Comparison of ENCODE assay signal across 7 mouse cellular contexts in the genomic region with DNA sequence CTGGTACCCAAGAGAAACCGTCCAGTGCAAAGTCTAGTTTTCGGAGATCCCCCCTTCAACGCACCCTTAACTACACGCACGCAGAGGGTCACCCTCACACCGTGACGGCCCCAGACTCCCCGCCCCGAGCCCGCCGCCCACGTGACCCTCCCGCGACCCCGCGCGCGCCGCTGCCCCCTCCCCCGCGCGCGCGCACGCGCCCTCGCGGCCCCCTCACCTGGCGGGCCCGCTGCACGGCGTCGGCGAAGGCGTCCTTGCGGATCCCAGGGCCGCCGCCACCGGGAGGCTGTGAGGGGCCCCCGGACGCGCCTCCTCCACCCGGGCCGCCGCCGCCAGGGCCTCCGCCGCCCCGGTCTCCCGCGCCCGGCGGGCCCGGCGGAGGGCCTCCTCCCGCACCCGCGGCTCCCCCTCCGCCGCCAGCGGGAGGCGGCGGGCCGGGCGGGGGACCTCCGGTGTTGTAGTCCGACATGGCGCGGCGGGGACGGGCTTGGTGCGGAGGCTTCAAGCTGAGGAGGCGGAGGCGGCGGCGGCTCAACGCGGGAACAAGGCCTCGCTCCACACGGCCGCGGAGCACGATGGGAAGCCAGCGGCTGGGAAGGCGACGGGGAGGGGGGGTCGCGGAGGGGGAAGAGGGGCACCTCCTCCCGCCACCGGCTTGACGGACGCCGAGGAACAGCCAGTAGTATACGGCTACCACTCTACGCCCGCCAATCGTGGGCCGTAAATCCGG. TPM values are rescaled to one million over a fixed set of nuclear protein-coding genes. Genes with fewer than 3 reads are reported as not detected.
DNase-seq lines count a peak whose midpoint lies in the region; ATAC-seq and TF ChIP-seq lines count a peak whose summit lies in the region.

Khsrp (minus strand) TSS at position 592 of the 730 bp plus-strand sequence.

- H3K9me3 ChIP-seq in E14TG2a.4 (ENCODE audit: low read length) = no peaks in the 10 kb centered on the region
- H3K9me3 ChIP-seq in heart, embryonic 15.5 days (replicated peaks) = no peaks in the 10 kb centered on the region
- H3K9me3 ChIP-seq in lung, embryonic 16.5 days (ENCODE audit: control insufficient read depth, low read length) = no peaks in the 10 kb centered on the region

- peak within 1 kb of the TSS; percentile 93 for H3K4me3 ChIP-seq in E14TG2a.4 (replicated peaks; ENCODE audit: low read length)
- peak within 1 kb of the TSS; percentile 97 for H3K4me3 ChIP-seq in heart, embryonic 15.5 days
- peak within 1 kb of the TSS; percentile 89 for H3K4me3 ChIP-seq in lung, embryonic 16.5 days (ENCODE audit: low read length)

- H3K27ac ChIP-seq in heart, embryonic 15.5 days = peak within 1 kb of the TSS; percentile 96
- H3K27ac ChIP-seq in lung, embryonic 16.5 days (ENCODE audit: low read length) = peak within 1 kb of the TSS; percentile 93

- CTCF ChIA-PET in Patski (lab: Charles Lee) = interaction anchor here (1.2 to 2.9 kb wide), 3 partner anchors 12 to 29 kb away, joined by 3 to 13 read pairs (median 5); no protein-coding TSS in a partner anchor

- POLR2A ChIA-PET in Patski (lab: Charles Lee) = interaction anchor here (0.8 to 1.1 kb wide), 2 partner anchors 25 to 214 kb away, joined by 3 to 4 read pairs; no protein-coding TSS in a partner anchor

- H3K4me2 ChIP-seq in heart, embryonic 15.5 days = peak within 1 kb of the TSS; percentile 75
- H3K4me2 ChIP-seq in lung, embryonic 16.5 days (ENCODE audit: low read depth, low read length) = peak within 1 kb of the TSS; percentile 92

- no peak for ATAC-seq in Patski
- no peak for ATAC-seq in erythroblast, adult 5-6 weeks (replicated peaks; ENCODE audit: low FRiP score, poor library complexity, severe bottlenecking)
- no peak for ATAC-seq in heart, embryonic 15.5 days (replicated peaks; ENCODE audit: insufficient number of reproducible peaks, insufficient read depth, low FRiP score, low read depth)
- ATAC-seq in lung, embryonic 16.5 days (ENCODE audit: low read depth) = no peak

- H3K4me1 ChIP-seq in E14TG2a.4 (replicated peaks; ENCODE audit: low read depth, low read length) = peaks cover 57% of the 10 kb centered on the region
- peaks cover 17% of the 10 kb centered on the region for H3K4me1 ChIP-seq in heart, embryonic 15.5 days (replicated peaks)
- H3K4me1 ChIP-seq in lung, embryonic 16.5 days (replicated peaks; ENCODE audit: control insufficient read depth, insufficient read depth, low read length) = peaks cover 14% of the 10 kb centered on the region

- peak within 1 kb of the TSS; percentile 100 for H3K9ac ChIP-seq in heart, embryonic 15.5 days
- H3K9ac ChIP-seq in lung, embryonic 16.5 days (ENCODE audit: low read length) = peak within 1 kb of the TSS; percentile 99

- DNase-seq in Patski (ENCODE audit: low read depth, low spot score) = no peak
- DNase-seq in kidney, postnatal 25 days = peak; percentile 21 to 65
- DNase-seq in ovary, postnatal 36 days (ENCODE audit: low spot score) = peak; percentile 54

- TF ChIP-seq CTCF in E14TG2a.4 (conservative IDR thresholded peaks at IDR 0.05; ENCODE audit: low read length) = no peak
- no peak for TF ChIP-seq CTCF in Patski (IDR thresholded peaks at IDR 0.05)

- WGBS in heart, embryonic 15.5 days = under 1% methylated on average over 72 of the region's 99 CpGs
- WGBS in lung, embryonic 16.5 days = 0% methylated on average over 45 of the region's 99 CpGs

- in situ Hi-C loops in Patski (cut with MboI; ENCODE audit: low pct_unique_long_range_greater_than_20kb) = no loop called here

- peaks cover 38% of the 10 kb centered on the region for H3K36me3 ChIP-seq in E14TG2a.4 (ENCODE audit: insufficient read depth, low read length)
- H3K36me3 ChIP-seq in heart, embryonic 15.5 days = peaks cover 22% of the 10 kb centered on the region
- peaks cover 11% of the 10 kb centered on the region for H3K36me3 ChIP-seq in lung, embryonic 16.5 days (ENCODE audit: control insufficient read depth, insufficient read depth, low read length)

- H3K27me3 ChIP-seq in E14TG2a.4 (ENCODE audit: insufficient read depth, low read length) (0 out of 2 replicates have a peak, but pooled peaks cover 2% of the 10 kb centered on the region), Patski (no peaks in the 10 kb centered on the region)
- no peaks in the 10 kb centered on the region for H3K27me3 ChIP-seq in heart, embryonic 15.5 days
- H3K27me3 ChIP-seq in lung, embryonic 16.5 days (ENCODE audit: control insufficient read depth, insufficient read depth, low read depth, low read length) = no peaks in the 10 kb centered on the region

RNA-seq across cellular contexts. Expression of gene Khsrp, which starts in this region (rescaled TPM):
- 80.4 TPM for polyA plus RNA-seq in Patski (2021)
- total RNA-seq in erythroblast, adult 5-6 weeks (2015; ENCODE audit: low replicate concordance) = 32.9 and 37.6 TPM in 2 replicates
- 29.8 and 34.2 TPM in 2 replicates for total RNA-seq in erythroblast, adult 5-6 weeks (2017; ENCODE audit: low replicate concordance)
- polyA plus RNA-seq in heart, embryonic 15.5 days (2015; fragmentation: Nextera tagmentation; extraction: Ambion mirVana) = 23.3 and 29.3 TPM in 2 replicates
- 21.3 and 23.7 TPM in 2 replicates for polyA plus RNA-seq in lung, embryonic 16.5 days (2015; fragmentation: Nextera tagmentation; extraction: Ambion mirVana)
